Mouse (Mus musculus) megakaryocyte-erythroid progenitor cell, adult 5-6 weeks (primary cell): ENCODE measurements around the gene Gab2. TPM values are rescaled to one million over a fixed set of nuclear protein-coding genes. Genes with fewer than 3 reads are reported as not detected.

Experiments
- ATAC-seq: replicated peaks from 2 replicates; pipeline ENCODE4 v1.8.0; 2016; ENCODE audit warnings: mild to moderate bottlenecking, inconsistent platforms; ENCODE audit not compliant: severe bottlenecking, poor library complexity, low FRiP score, low TSS enrichment
- total RNA-seq, 2 experiments: library from RNA; stranded (forward) in 1 of 2; stranded (reverse) in 1 of 2; fragments of 200-1000, 215-1000 nt in 1 of 2; fragments of >200 nt in 1 of 2; fragmentation: Nextera tagmentation in 1 of 2; gene quantifications; 2 replicates each; pipeline ENCODE4 v1.2.3; 2014 to 2017

Gab2 gene
- total RNA-seq, 2 experiments from 2014 or later = 3.1 to 5.2 TPM

DNA sequence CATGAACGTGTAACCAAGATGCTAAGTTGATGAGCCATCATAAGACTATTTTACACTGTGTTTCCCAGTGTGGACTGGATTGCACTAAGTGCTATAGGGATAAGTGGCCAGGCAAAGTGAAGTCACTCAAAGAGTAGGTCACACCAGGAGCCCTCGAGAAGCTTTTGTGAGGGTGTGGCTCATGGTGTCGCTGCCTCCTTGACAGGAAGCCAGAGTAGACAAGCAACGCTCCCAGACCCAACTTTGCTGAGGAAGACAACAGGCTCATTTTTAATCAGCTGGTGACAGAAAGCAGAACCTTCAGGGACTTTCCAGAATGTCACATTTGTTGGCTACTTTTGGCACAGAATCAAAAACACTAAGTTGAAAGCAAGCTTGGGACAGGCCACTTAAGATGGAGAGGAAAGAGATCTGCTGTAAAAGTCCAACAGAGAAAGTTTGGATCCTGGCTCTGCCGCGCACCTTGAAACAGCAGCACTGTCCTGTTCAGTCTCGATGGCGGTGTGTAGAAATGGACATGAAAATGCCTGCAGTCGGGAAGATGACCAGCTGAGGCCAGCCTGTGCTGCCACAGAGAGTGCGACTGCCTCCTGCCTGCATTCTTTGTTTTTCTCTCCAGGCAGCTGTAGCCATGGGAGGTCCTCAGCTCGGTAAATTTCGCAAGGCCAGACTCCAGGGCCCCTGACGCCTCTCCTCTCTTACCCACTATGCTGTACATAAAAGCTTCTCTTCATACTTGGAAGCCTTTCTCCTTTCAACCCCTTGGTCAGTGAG is 273.9 kb downstream of the Gab2 start:
- ATAC-seq = peak; percentile 53

DNA sequence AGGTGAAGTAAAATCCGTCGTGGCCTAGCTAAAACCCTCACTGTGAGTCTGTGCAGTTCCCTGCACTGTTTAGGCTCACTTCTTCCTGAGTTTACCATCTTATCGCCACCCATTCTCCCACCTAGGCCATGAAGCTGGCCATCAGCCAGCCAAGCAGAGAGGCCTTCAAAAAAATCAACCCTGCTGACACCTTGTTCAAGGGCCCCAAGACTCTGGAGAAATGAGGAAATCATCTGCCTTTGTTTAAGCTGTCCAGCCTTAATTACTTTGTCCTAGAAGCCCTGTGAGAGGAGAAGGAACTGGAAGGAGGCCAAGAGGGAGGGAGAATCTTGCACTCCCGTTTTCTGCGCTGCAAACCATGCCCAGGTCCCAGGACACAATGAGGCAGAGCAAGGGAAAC is 274.9 kb downstream of the Gab2 start:
- ATAC-seq = no peak

DNA sequence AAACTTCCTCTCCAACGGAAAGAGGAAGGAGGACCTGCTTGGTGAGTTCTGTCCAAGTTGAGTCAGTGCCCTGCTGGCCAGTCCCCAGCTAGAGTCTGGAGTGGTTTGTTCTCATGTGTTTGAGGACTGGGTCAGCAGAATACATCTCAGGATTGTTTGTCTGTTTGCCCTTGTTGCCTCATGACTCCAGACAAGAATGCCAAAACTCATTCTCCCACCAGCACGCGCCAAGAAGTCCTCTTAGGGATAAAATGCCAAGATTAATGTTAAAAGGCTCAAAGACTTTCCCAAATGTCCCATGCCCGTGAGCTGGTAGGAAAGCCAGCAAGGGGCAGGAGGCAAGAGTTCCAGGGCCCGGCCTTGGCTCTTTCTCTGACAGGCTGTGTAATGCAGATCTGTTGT is 275.5 kb downstream of the Gab2 start:
- ATAC-seq = no peak

DNA sequence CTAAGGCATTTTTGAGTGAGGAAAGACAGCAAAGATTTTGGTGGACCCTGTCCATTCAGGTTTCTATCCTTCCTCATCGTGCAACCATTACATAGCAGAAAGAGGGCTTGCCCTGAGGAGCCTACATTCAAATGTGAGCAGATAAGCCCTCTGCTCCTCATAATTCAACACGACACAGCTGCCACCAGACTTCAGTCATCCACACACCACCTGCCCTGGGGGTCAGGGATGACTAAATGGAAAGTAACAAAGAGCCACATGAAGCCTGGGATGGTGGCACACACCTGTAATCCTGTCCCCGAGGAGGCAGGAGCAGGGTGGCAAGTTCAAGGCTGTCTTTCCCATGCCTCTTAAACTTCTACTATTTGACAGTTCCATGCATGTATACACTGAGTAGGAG is 276.5 kb downstream of the Gab2 start:
- ATAC-seq = no peak

DNA sequence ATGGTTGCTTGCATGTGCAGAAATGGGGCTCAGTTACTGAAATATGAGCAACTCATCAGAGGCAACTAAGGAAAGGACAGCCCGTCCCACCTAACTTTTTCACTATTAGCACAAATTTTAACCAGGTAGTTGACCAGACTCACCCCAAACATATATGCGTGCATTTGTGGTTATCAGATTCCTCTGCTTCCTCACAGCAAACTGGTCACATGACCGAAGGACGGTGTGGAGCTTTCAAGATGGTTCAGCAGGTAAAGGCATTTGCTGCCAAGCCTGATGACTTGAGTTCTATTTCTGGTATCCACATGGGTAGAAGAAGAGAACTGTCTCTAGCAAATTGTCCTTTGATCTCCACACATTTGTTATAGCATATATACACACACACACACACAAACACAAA is 277.0 kb downstream of the Gab2 start:
- no peak for ATAC-seq

Other genes starting within 250 kb of the Gab2 start
- 16.6 and 26.5 TPM in 2 replicates for gene Nars2, start 130.1 kb upstream of the Gab2 start, total RNA-seq (2014; fragmentation: Nextera tagmentation)
- gene Nars2, start 130.1 kb upstream of the Gab2 start, total RNA-seq (2017) = 11.8 and 14.0 TPM in 2 replicates